In genomic region chr13:39835302-39835701, GRCm38 (mm10) we compare ENCODE assay signal across 10 mouse cellular contexts.
DNase-seq lines count a peak whose midpoint lies in the region; ATAC-seq and TF ChIP-seq lines count a peak whose summit lies in the region.
"Had no signal": no experiment of that assay in that cellular context is flagged by ENCODE, and none has a peak within 500 bp of the region (broad histone marks: within the 10 kb centered on the region; RNA-seq: fewer than 3 reads in every experiment).

No protein-coding gene starts in this region.

- no peaks in the 10 kb centered on the region for H3K27me3 ChIP-seq in forebrain, embryonic 15.5 days
- peaks cover 29% of the 10 kb centered on the region; the same call in 1 of the 2 replicates for H3K27me3 ChIP-seq in forebrain, embryonic 10.5 days (ENCODE audit: poor library complexity, severe bottlenecking)
- no peaks in the 10 kb centered on the region for H3K27me3 ChIP-seq in forebrain, postnatal 0 days (ENCODE audit: insufficient read depth, low read length)

- peaks cover 18% of the 10 kb centered on the region for H3K4me1 ChIP-seq in forebrain, embryonic 15.5 days
- H3K4me1 ChIP-seq in forebrain, embryonic 10.5 days = peaks cover 12% of the 10 kb centered on the region
- no peaks in the 10 kb centered on the region for H3K4me1 ChIP-seq in forebrain, postnatal 0 days (ENCODE audit: insufficient read depth)

- H3K27ac ChIP-seq in forebrain, embryonic 15.5 days (replicated peaks) = no peak overlapping the region
- H3K27ac ChIP-seq in forebrain, embryonic 10.5 days = no peak overlapping the region
- peak overlapping the region; percentile 59; the same call in 1 of the 2 replicates for H3K27ac ChIP-seq in layer of hippocampus, adult 2 months
- H3K27ac ChIP-seq in forebrain, postnatal 0 days (ENCODE audit: low read depth, low read length) = no peak overlapping the region
- H3K27ac ChIP-seq: liver, embryonic 14.5 days had no signal

- 6% methylated on average over 5 of the region's 5 CpGs for WGBS in forebrain, embryonic 15.5 days
- WGBS in forebrain, embryonic 10.5 days = 29% methylated on average over 5 of the region's 5 CpGs
- WGBS in forebrain, postnatal 0 days = 18% methylated on average over 5 of the region's 5 CpGs

- no peaks in the 10 kb centered on the region for H3K36me3 ChIP-seq in forebrain, embryonic 15.5 days
- H3K36me3 ChIP-seq in forebrain, embryonic 10.5 days (replicated peaks) = no peaks in the 10 kb centered on the region
- no peaks in the 10 kb centered on the region for H3K36me3 ChIP-seq in forebrain, postnatal 0 days (ENCODE audit: insufficient read depth)

- no peak for TF ChIP-seq POLR2A in brain, embryonic 14.5 days (IDR thresholded peaks at IDR 0.05; ENCODE audit: borderline replicate concordance, extremely low read depth, insufficient read depth, insufficient read length, poor library complexity, severe bottlenecking)

- H3K4me3 ChIP-seq in forebrain, embryonic 15.5 days = no peak overlapping the region
- H3K4me3 ChIP-seq in forebrain, embryonic 10.5 days = no peak overlapping the region
- H3K4me3 ChIP-seq in layer of hippocampus, adult 2 months = peak overlapping the region; percentile 49
- H3K4me3 ChIP-seq in forebrain, postnatal 0 days (ENCODE audit: low read depth, low read length) = no peak overlapping the region

- peak overlapping the region; percentile 24 for H3K4me2 ChIP-seq in forebrain, embryonic 15.5 days (replicated peaks)
- peak overlapping the region; percentile 35 for H3K4me2 ChIP-seq in forebrain, postnatal 0 days (ENCODE audit: low read depth)

- no peak for TF ChIP-seq CTCF in layer of hippocampus, adult 2 months (conservative IDR thresholded peaks at IDR 0.05)
- TF ChIP-seq CTCF in brain, embryonic 14.5 days (IDR thresholded peaks at IDR 0.05; ENCODE audit: borderline replicate concordance, extremely low read depth, insufficient read depth, insufficient read length) = no peak
- no peak for TF ChIP-seq CTCF in forebrain, postnatal 0 days (IDR thresholded peaks at IDR 0.05; ENCODE audit: low read depth)

- no peak overlapping the region for H3K9ac ChIP-seq in forebrain, embryonic 15.5 days (replicated peaks)
- no peak overlapping the region for H3K9ac ChIP-seq in forebrain, postnatal 0 days
- H3K9ac ChIP-seq: liver, embryonic 14.5 days had no signal

- DNase-seq in forebrain, embryonic 10.5 days (ENCODE audit: extremely low spot score, low spot score) = no peak
- DNase-seq in layer of hippocampus, adult 2 months (ENCODE audit: low spot score in 2 of 2) = no peak
- no peak for DNase-seq in layer of hippocampus, postnatal 25 days (ENCODE audit: extremely low spot score in 1 of 2, low spot score in 1 of 2)
- peak; percentile 89 for DNase-seq in brain, embryonic 14.5 days (ENCODE audit: low read depth)
- peak; percentile 29 for DNase-seq in forebrain, postnatal 0 days
- no peak for DNase-seq in ovary, postnatal 14 days (ENCODE audit: low spot score)
- DNase-seq: gastrocnemius, postnatal 14 days; right cerebral cortex, postnatal 25 days had no signal

- no peaks in the 10 kb centered on the region for H3K9me3 ChIP-seq in forebrain, embryonic 15.5 days
- no peaks in the 10 kb centered on the region for H3K9me3 ChIP-seq in forebrain, embryonic 10.5 days
- H3K9me3 ChIP-seq in forebrain, postnatal 0 days (ENCODE audit: low read length) = no peaks in the 10 kb centered on the region

- ATAC-seq in forebrain, embryonic 15.5 days (replicated peaks) = peak; percentile 69; the same call in 1 of the 2 replicates
- ATAC-seq in forebrain, postnatal 0 days = no peak; the same call in 1 of the 2 replicates

Comparison
In these comparisons a context has a peak if more than half of its experiments do, and no peak if none do; other contexts are left out.
1. DNase-seq: peak in brain, embryonic 14.5 days (single experiment) and forebrain, postnatal 0 days (single experiment); none in forebrain, embryonic 10.5 days (single experiment), layer of hippocampus, adult 2 months (0 of 2), layer of hippocampus, postnatal 25 days (0 of 2) and ovary, postnatal 14 days (single experiment).